Mouse (Mus musculus) heart, embryonic 16.5 days (tissue): ENCODE measurements at regions not wholly inside any gene's neighbourhood (a gene's known extent, or its start where the extent isn't known, plus 50 kb on each side); places are given as distances from the start of the nearest gene placed in this dataset.
A peak's percentile ranks its signal among the peaks of the same experiment; 100 is the strongest.

Experiments used
- ATAC-seq: fragments of 200-750 bp; cut with Nextera tagmentation; replicated peaks from 2 replicates; pipeline ENCODE4 v1.8.0; 2017; ENCODE audit warnings: moderate number of reproducible peaks; ENCODE audit not compliant: insufficient read depth, low FRiP score; ENCODE audit errors: extremely low read depth
- H3K27ac ChIP-seq: fragments of 300-500 bp; sonication (generic); 2 replicates; pipeline ENCODE4 v1.5.1; 2014; ENCODE audit warnings: mild to moderate bottlenecking, low read length, control low read depth, moderate library complexity
- H3K27me3 ChIP-seq: fragments of 300-500 bp; sonication (generic); 2 replicates; pipeline ENCODE4 v1.6.1; 2014; ENCODE audit warnings: low read length, mixed read lengths; ENCODE audit not compliant: control insufficient read depth, insufficient read depth
- H3K36me3 ChIP-seq: fragments of 300-500 bp; sonication (generic); 2 replicates; pipeline ENCODE4 v1.6.1; 2014; ENCODE audit not compliant: control insufficient read depth, insufficient read depth
- H3K4me1 ChIP-seq: fragments of 300-500 bp; sonication (generic); 2 replicates; pipeline ENCODE4 v1.6.1; 2014; ENCODE audit warnings: low read length, mixed read lengths; ENCODE audit not compliant: control insufficient read depth, insufficient read depth
- H3K4me2 ChIP-seq: fragments of 300-500 bp; sonication (generic); 2 replicates; pipeline ENCODE4 v1.6.1; 2014; ENCODE audit warnings: low read depth, mild to moderate bottlenecking, control low read depth, low read length
- H3K4me3 ChIP-seq: fragments of 300-500 bp; sonication (generic); 2 replicates; pipeline ENCODE4 v1.5.1; 2014; ENCODE audit warnings: mild to moderate bottlenecking, control low read depth, low read length
- H3K9ac ChIP-seq: fragments of 300-500 bp; sonication (generic); 2 replicates; pipeline ENCODE4 v1.6.1; 2014; ENCODE audit warnings: low read length, control low read depth
- H3K9me3 ChIP-seq: fragments of 300-500 bp; sonication (generic); replicated peaks from 2 replicates; pipeline ENCODE4 v1.6.1; 2016; ENCODE audit warnings: low read length; ENCODE audit not compliant: control insufficient read depth
- WGBS: fragments of 180-500 bp; shearing (Covaris S2); extraction: QIAGEN DNeasy Blood & Tissue Kit; methylation state at CpG from one replicate; pipeline ENCODE4 v1.1.7; 2014; 5-methylcytosine and 5-hydroxymethylcytosine counted together

- WGBS: 57% methylated on average over 2 of the region's 2 CpGs
- no peak overlapping the region for H3K4me2 ChIP-seq
- H3K36me3 ChIP-seq: no peaks in the 10 kb centered on the region
- no peak overlapping the region for H3K4me3 ChIP-seq
- no peaks in the 10 kb centered on the region for H3K4me1 ChIP-seq
- H3K27ac ChIP-seq: no peak overlapping the region
- ATAC-seq: no peak
- H3K9ac ChIP-seq: no peak overlapping the region
- H3K27me3 ChIP-seq: no peaks in the 10 kb centered on the region
- no peaks in the 10 kb centered on the region for H3K9me3 ChIP-seq
Observed at GRCm38 (mm10) chr13:64007688-64008087, 81.3 kb downstream of the Hsd17b3 start.

DNA sequence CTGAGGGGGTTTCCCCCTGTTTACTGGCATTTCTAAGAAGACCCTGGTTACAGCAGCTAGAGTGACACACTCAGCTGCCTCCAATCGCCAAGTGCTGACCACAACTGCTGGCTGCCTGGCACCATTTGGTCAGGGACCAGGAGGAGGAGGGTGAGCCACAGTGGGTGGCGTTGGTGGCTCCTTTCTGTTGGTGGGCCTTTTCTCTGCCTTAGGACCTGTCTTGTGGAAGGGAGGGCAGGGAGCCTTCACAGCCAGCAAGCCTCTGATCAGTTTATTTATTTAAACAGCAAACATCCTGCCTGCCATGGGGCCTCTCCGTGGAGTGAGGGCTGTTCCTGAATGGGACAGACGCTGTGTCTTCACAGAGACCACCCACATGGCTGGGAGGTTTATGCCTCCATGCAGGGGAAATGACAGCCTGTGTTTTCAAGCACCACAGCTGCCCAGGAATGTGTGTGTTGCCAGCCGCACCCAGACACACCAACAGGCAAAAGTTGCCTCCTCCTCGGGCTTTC is 86.0 kb downstream of the Hsd17b3 start:
- Histone ChIP-seq H3K27me3 (no peaks in the 10 kb centered on the region), H3K9me3 (no peaks in the 10 kb centered on the region), H3K4me2 (no peak overlapping the region), H3K27ac (no peak overlapping the region), H3K9ac (no peak overlapping the region), H3K4me3 (no peak overlapping the region), H3K4me1 (no peaks in the 10 kb centered on the region; the same call in 1 of the 2 replicates), H3K36me3 (no peaks in the 10 kb centered on the region)
- 19% methylated on average over 6 of the region's 6 CpGs for WGBS
- ATAC-seq: no peak

GRCm38 (mm10) chr13:64000303-64000702 is 88.7 kb downstream of the Hsd17b3 start:
- no peak overlapping the region for H3K4me2 ChIP-seq
- H3K9ac ChIP-seq: no peak overlapping the region
- H3K36me3 ChIP-seq: no peaks in the 10 kb centered on the region
- no peak overlapping the region for H3K27ac ChIP-seq
- H3K9me3 ChIP-seq: no peaks in the 10 kb centered on the region
- 43% methylated on average over 6 of the region's 6 CpGs for WGBS
- H3K4me3 ChIP-seq: no peak overlapping the region
- no peak for ATAC-seq
- H3K4me1 ChIP-seq: no peaks in the 10 kb centered on the region; the same call in 1 of the 2 replicates
- H3K27me3 ChIP-seq: no peaks in the 10 kb centered on the region

GRCm38 (mm10) chr13:63998647-63999046 is 90.4 kb downstream of the Hsd17b3 start:
- no peak overlapping the region for H3K9ac ChIP-seq
- H3K9me3 ChIP-seq: no peaks in the 10 kb centered on the region
- H3K27ac ChIP-seq: no peak overlapping the region
- H3K36me3 ChIP-seq: no peaks in the 10 kb centered on the region
- no peak overlapping the region for H3K4me2 ChIP-seq
- 37% methylated on average over 10 of the region's 10 CpGs for WGBS
- no peaks in the 10 kb centered on the region for H3K27me3 ChIP-seq
- no peak overlapping the region for H3K4me3 ChIP-seq
- ATAC-seq: no peak
- H3K4me1 ChIP-seq: no peaks in the 10 kb centered on the region; the same call in 1 of the 2 replicates

DNA sequence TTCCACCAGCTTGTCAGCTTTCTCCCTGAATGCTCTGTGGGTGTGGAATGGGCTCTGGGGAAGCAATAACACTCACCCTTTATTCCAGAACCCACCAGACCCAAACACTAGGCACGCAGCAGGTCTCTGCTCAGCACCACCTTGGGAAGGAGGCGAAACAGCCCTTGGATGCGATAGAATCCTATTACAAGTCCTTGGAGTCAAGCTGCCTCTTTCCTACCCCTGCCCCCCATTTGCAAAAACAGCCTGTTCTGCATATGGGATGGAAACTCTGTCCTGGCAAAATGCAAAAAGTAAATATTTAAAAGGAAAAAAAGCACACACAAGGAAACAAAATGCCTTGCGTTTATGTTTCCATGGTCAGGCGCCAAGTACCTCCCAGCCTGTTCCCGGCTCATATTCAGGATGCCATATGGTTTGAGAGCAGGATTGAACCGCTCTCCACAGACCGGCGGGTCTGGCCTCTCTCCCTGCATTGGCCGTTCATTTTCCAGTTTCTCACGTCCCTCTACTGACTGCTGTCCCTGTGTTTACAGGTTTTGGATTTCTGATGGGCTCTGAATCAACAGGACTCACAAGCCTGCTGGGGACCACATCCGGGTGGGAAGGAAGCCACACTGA is 95.1 kb downstream of the Hsd17b3 start:
- 69% methylated on average over 12 of the region's 12 CpGs for WGBS
- H3K4me2 ChIP-seq: no peak overlapping the region
- peaks cover 6% of the 10 kb centered on the region; the same call in 1 of the 2 replicates for H3K4me1 ChIP-seq
- H3K27ac ChIP-seq: no peak overlapping the region
- no peaks in the 10 kb centered on the region for H3K9me3 ChIP-seq
- no peak overlapping the region for H3K4me3 ChIP-seq
- H3K36me3 ChIP-seq: no peaks in the 10 kb centered on the region
- H3K27me3 ChIP-seq: no peaks in the 10 kb centered on the region
- no peak for ATAC-seq
- H3K9ac ChIP-seq: no peak overlapping the region

GRCm38 (mm10) chr13:63992989-63993388 is 96.0 kb downstream of the Hsd17b3 start:
- no peak overlapping the region for H3K4me2 ChIP-seq
- H3K36me3 ChIP-seq: no peaks in the 10 kb centered on the region
- no peaks in the 10 kb centered on the region for H3K9me3 ChIP-seq
- no peak for ATAC-seq
- 0 out of 2 replicates have a peak, but pooled peaks cover 6% of the 10 kb centered on the region for H3K4me1 ChIP-seq
- no peak overlapping the region for H3K9ac ChIP-seq
- no peak overlapping the region for H3K27ac ChIP-seq
- 41% methylated on average over 1 of the region's 1 CpGs for WGBS
- no peaks in the 10 kb centered on the region for H3K27me3 ChIP-seq
- no peak overlapping the region for H3K4me3 ChIP-seq

DNA sequence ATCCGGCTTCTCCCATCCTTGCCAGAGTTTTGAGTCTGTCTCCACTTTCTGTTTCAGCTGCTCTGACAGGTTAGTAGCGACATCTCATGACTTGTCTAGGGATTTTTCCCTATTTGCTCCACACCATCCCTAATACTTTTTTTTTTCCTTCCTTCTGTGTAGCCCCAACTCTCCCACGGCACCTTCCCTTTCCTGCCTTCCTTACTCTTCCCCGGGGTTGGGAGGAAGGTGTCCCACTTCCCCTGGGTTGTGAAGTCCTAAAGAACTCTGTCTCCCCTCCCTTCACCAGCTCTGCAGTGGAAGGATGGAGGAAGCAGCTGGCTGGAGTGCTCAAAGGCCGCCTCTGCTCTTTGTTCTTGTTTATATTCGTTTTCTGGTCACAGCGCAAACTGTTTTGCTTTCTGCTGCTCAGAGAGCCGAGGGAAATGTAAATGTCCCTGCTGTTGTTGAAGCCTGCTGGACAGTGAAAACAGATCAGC is 98.5 kb downstream of the Hsd17b3 start:
- H3K27ac ChIP-seq: 0 out of 2 replicates have a peak overlapping the region, but pooled peaks have one; percentile 12
- no peak for ATAC-seq
- no peaks in the 10 kb centered on the region for H3K9me3 ChIP-seq
- H3K4me2 ChIP-seq: peak overlapping the region; percentile 41; the same call in 1 of the 2 replicates
- WGBS: 24% methylated on average over 8 of the region's 8 CpGs
- no peaks in the 10 kb centered on the region for H3K36me3 ChIP-seq
- H3K9ac ChIP-seq: no peak overlapping the region
- no peak overlapping the region for H3K4me3 ChIP-seq
- peaks cover 17% of the 10 kb centered on the region; the same call in 1 of the 2 replicates for H3K4me1 ChIP-seq
- H3K27me3 ChIP-seq: no peaks in the 10 kb centered on the region

DNA sequence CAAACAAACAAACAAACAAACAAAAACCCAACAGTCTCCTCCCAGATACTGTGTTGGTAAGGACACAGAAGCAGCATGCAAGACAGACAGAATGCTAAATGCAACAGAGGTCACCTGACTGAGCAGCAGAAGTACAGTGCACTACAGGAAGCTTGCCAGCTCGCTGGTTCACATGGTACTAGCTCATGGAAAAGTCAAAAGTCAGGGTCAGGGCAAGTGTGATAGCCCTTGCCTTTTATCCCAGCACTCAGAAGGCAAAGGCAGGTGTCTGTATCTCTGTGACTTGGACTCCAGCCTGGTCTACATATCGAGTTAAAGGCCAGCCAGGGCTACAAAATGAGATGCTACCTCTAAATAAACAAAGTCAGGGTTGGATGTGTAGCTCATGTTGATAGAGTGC is 99.3 kb downstream of the Hsd17b3 start:
- WGBS: 39% methylated on average over 2 of the region's 2 CpGs
- no peak overlapping the region for H3K4me2 ChIP-seq

DNA sequence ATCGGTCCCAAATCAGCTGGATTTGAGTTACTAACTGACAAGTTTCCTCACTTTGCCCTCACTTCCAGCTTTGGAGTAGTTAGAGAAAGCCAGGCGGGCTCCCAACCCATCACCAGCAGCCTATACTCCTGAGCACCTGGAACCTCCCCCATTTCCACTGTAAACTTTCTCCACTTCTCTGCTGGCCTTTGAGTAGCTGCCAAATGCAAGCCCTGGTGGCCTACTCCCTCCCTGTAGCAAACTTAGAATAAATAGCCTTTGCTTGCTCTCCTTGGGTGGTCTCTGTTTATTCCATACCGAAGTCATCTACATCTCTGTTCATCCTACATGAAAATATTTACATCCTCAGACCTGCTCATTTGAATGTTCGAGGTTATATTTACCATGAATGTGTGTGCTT is 100.8 kb downstream of the Hsd17b3 start:
- Histone ChIP-seq H3K36me3 (no peaks in the 10 kb centered on the region), H3K27ac (no peak overlapping the region), H3K4me2 (no peak overlapping the region), H3K4me1 (peaks cover 22% of the 10 kb centered on the region; the same call in 1 of the 2 replicates), H3K9ac (no peak overlapping the region), H3K27me3 (no peaks in the 10 kb centered on the region), H3K4me3 (no peak overlapping the region), H3K9me3 (no peaks in the 10 kb centered on the region)
- 69% methylated on average over 4 of the region's 4 CpGs for WGBS
- ATAC-seq: no peak

More for the DNA sequence above, 99.3 kb downstream of the Hsd17b3 start:
- Histone ChIP-seq H3K36me3 (no peaks in the 10 kb centered on the region), H3K27ac (no peak overlapping the region), H3K9ac (no peak overlapping the region), H3K4me3 (no peak overlapping the region), H3K9me3 (no peaks in the 10 kb centered on the region), H3K27me3 (no peaks in the 10 kb centered on the region), H3K4me1 (peaks cover 20% of the 10 kb centered on the region; the same call in 1 of the 2 replicates)
- ATAC-seq: no peak
